Mouse (Mus musculus): ENCODE measurements at regions not wholly inside any gene's neighbourhood (a gene's known extent, or its start where the extent isn't known, plus 50 kb on each side); places are given as distances from the start of the nearest gene placed in this dataset.
A peak's percentile ranks its signal among the peaks of the same experiment; 100 is the strongest.

GRCm38 (mm10) chr4:88959621-88960020 lies 79.6 kb upstream of the Ifne start:
- no peak overlapping the region for H3K4me3 ChIP-seq (ENCODE audit: low read depth, low read length)
- DNase-seq, result no peak
- H3K9me3 ChIP-seq (ENCODE audit: low read length), result no peaks in the 10 kb centered on the region
- H3K36me3 ChIP-seq (ENCODE audit: insufficient read depth), result no peaks in the 10 kb centered on the region
- H3K9ac ChIP-seq, result no peak overlapping the region
- 31% methylated on average over 3 of the region's 3 CpGs for WGBS
- TF ChIP-seq CTCF (IDR thresholded peaks at IDR 0.05; ENCODE audit: low read depth), result no peak
- H3K4me1 ChIP-seq (ENCODE audit: insufficient read depth), result no peaks in the 10 kb centered on the region
- H3K27me3 ChIP-seq (ENCODE audit: insufficient read depth, low read length), result no peaks in the 10 kb centered on the region
- no peak for ATAC-seq
- no peak overlapping the region for H3K27ac ChIP-seq (ENCODE audit: low read depth, low read length)
- no peak overlapping the region for H3K4me2 ChIP-seq (ENCODE audit: low read depth)

GRCm38 (mm10) chr4:88956605-88957004 lies 76.6 kb upstream of the Ifne start:
- H3K36me3 ChIP-seq (ENCODE audit: insufficient read depth), result no peaks in the 10 kb centered on the region
- ATAC-seq, result no peak
- H3K9me3 ChIP-seq (ENCODE audit: low read length), result no peaks in the 10 kb centered on the region
- DNase-seq, result no peak
- 58% methylated on average over 4 of the region's 4 CpGs for WGBS
- no peak overlapping the region for H3K9ac ChIP-seq
- no peaks in the 10 kb centered on the region for H3K4me1 ChIP-seq (ENCODE audit: insufficient read depth)
- no peak overlapping the region for H3K27ac ChIP-seq (ENCODE audit: low read depth, low read length)
- H3K27me3 ChIP-seq (ENCODE audit: insufficient read depth, low read length), result no peaks in the 10 kb centered on the region
- TF ChIP-seq CTCF (IDR thresholded peaks at IDR 0.05; ENCODE audit: low read depth), result no peak
- no peak overlapping the region for H3K4me2 ChIP-seq (ENCODE audit: low read depth)
- no peak overlapping the region for H3K4me3 ChIP-seq (ENCODE audit: low read depth, low read length)

- Histone ChIP-seq H3K4me1 (ENCODE audit: insufficient read depth) (no peaks in the 10 kb centered on the region), H3K27ac (ENCODE audit: low read depth, low read length) (no peak overlapping the region), H3K9me3 (ENCODE audit: low read length) (no peaks in the 10 kb centered on the region), H3K4me2 (ENCODE audit: low read depth) (no peak overlapping the region), H3K27me3 (ENCODE audit: insufficient read depth, low read length) (no peaks in the 10 kb centered on the region), H3K36me3 (ENCODE audit: insufficient read depth) (no peaks in the 10 kb centered on the region), H3K4me3 (ENCODE audit: low read depth, low read length) (no peak overlapping the region), H3K9ac (no peak overlapping the region)
- DNase-seq (no peak), ATAC-seq (no peak)
- 38% methylated on average over 7 of the region's 7 CpGs for WGBS
- no peak for TF ChIP-seq CTCF (IDR thresholded peaks at IDR 0.05; ENCODE audit: low read depth)
These were observed 76.2 kb upstream of the Ifne start for GRCm38 (mm10) chr4:88956151-88956550.

GRCm38 (mm10) chr4:88955571-88955970 lies 75.6 kb upstream of the Ifne start:
- Histone ChIP-seq H3K4me3 (ENCODE audit: low read depth, low read length) (no peak overlapping the region), H3K27me3 (ENCODE audit: insufficient read depth, low read length) (no peaks in the 10 kb centered on the region), H3K9me3 (ENCODE audit: low read length) (no peaks in the 10 kb centered on the region), H3K27ac (ENCODE audit: low read depth, low read length) (no peak overlapping the region), H3K36me3 (ENCODE audit: insufficient read depth) (no peaks in the 10 kb centered on the region), H3K4me1 (ENCODE audit: insufficient read depth) (no peaks in the 10 kb centered on the region), H3K9ac (no peak overlapping the region), H3K4me2 (ENCODE audit: low read depth) (no peak overlapping the region)
- ATAC-seq (no peak), DNase-seq (no peak)
- no peak for TF ChIP-seq CTCF (IDR thresholded peaks at IDR 0.05; ENCODE audit: low read depth)
- WGBS, result 82% methylated on average over 7 of the region's 7 CpGs

- Histone ChIP-seq H3K4me1 (ENCODE audit: insufficient read depth) (no peaks in the 10 kb centered on the region), H3K36me3 (ENCODE audit: insufficient read depth) (no peaks in the 10 kb centered on the region), H3K27me3 (ENCODE audit: insufficient read depth, low read length) (no peaks in the 10 kb centered on the region), H3K4me3 (ENCODE audit: low read depth, low read length) (no peak overlapping the region), H3K9ac (no peak overlapping the region), H3K9me3 (ENCODE audit: low read length) (no peaks in the 10 kb centered on the region), H3K27ac (ENCODE audit: low read depth, low read length) (no peak overlapping the region), H3K4me2 (ENCODE audit: low read depth) (no peak overlapping the region)
- no peak for TF ChIP-seq CTCF (IDR thresholded peaks at IDR 0.05; ENCODE audit: low read depth)
- ATAC-seq, result no peak
- DNase-seq, result no peak
- WGBS, result 98% methylated on average over 3 of the region's 3 CpGs
These were observed 74.0 kb upstream of the Ifne start for GRCm38 (mm10) chr4:88954045-88954444.

- Histone ChIP-seq H3K27me3 (ENCODE audit: insufficient read depth, low read length) (no peaks in the 10 kb centered on the region), H3K4me1 (ENCODE audit: insufficient read depth) (no peaks in the 10 kb centered on the region), H3K36me3 (ENCODE audit: insufficient read depth) (no peaks in the 10 kb centered on the region), H3K4me3 (ENCODE audit: low read depth, low read length) (no peak overlapping the region), H3K4me2 (ENCODE audit: low read depth) (no peak overlapping the region), H3K9me3 (ENCODE audit: low read length) (no peaks in the 10 kb centered on the region), H3K9ac (no peak overlapping the region), H3K27ac (ENCODE audit: low read depth, low read length) (no peak overlapping the region)
- ATAC-seq (no peak), DNase-seq (no peak)
- no peak for TF ChIP-seq CTCF (IDR thresholded peaks at IDR 0.05; ENCODE audit: low read depth)
- 50% methylated on average over 1 of the region's 1 CpGs for WGBS
These were observed 71.0 kb upstream of the Ifne start for GRCm38 (mm10) chr4:88951034-88951336.

GRCm38 (mm10) chr4:88950181-88951033 lies 70.4 kb upstream of the Ifne start:
- DNase-seq (no peak), ATAC-seq (peak; percentile 25; the same call in 1 of the 2 replicates)
- no peaks in the 10 kb centered on the region for H3K9me3 ChIP-seq (ENCODE audit: low read length)
- WGBS, result 33% methylated on average over 12 of the region's 12 CpGs
- H3K27ac ChIP-seq (ENCODE audit: low read depth, low read length), result no peak overlapping the region
- no peaks in the 10 kb centered on the region for H3K36me3 ChIP-seq (ENCODE audit: insufficient read depth)
- no peaks in the 10 kb centered on the region for H3K27me3 ChIP-seq (ENCODE audit: insufficient read depth, low read length)
- TF ChIP-seq CTCF (IDR thresholded peaks at IDR 0.05; ENCODE audit: low read depth), result no peak
- no peak overlapping the region for H3K4me3 ChIP-seq (ENCODE audit: low read depth, low read length)
- H3K4me2 ChIP-seq (ENCODE audit: low read depth), result no peak overlapping the region
- no peak overlapping the region for H3K9ac ChIP-seq
- H3K4me1 ChIP-seq (ENCODE audit: insufficient read depth), result no peaks in the 10 kb centered on the region

All from forebrain, postnatal 0 days (tissue).